Mouse (Mus musculus) erythroblast, embryonic 14.5 days (primary cell): Measurements from ENCODE around the gene Gfod2. TPM values are rescaled to one million over a fixed set of nuclear protein-coding genes. Genes with fewer than 3 reads are reported as not detected.

ENCODE experiments used
- H3K27me3 ChIP-seq: 2 replicates; pipeline ENCODE4 v1.6.1; 2012; ENCODE audit warnings: inconsistent platforms; ENCODE audit not compliant: control insufficient read depth
- H3K36me3 ChIP-seq: 2 replicates; pipeline ENCODE4 v1.6.1; 2012; ENCODE audit warnings: mild to moderate bottlenecking, inconsistent platforms; ENCODE audit not compliant: control insufficient read depth
- H3K4me1 ChIP-seq: 2 replicates; pipeline ENCODE4 v1.6.1; 2012; ENCODE audit warnings: inconsistent platforms; ENCODE audit not compliant: control insufficient read depth
- H3K4me3 ChIP-seq: replicated peaks from 2 replicates; pipeline ENCODE3; 2012; ENCODE audit warnings: moderate library complexity, mild to moderate bottlenecking, inconsistent platforms
- H3K9me3 ChIP-seq: 2 replicates; pipeline ENCODE4 v1.6.1; 2012; ENCODE audit warnings: low read length, inconsistent platforms, mixed read lengths; ENCODE audit not compliant: control insufficient read depth
- GATA1 ChIP-seq: IDR thresholded peaks from 2 replicates; pipeline ENCODE4 v1.6.1; 2012; ENCODE audit warnings: low read length, inconsistent platforms, mixed read lengths
- TAL1 ChIP-seq: IDR thresholded peaks from 3 replicates; pipeline ENCODE4 v1.6.1; 2012; ENCODE audit warnings: low read length, inconsistent platforms, mixed read lengths
- polyA plus RNA-seq: library from polyadenylated mRNA; stranded (reverse); fragments of >175 nt; gene quantifications from 2 replicates; pipeline ENCODE4 v1.2.3, GENCODE M21; 2012

The Gfod2 gene
- polyA plus RNA-seq, 1 experiment, result 0.24 TPM

DNA sequence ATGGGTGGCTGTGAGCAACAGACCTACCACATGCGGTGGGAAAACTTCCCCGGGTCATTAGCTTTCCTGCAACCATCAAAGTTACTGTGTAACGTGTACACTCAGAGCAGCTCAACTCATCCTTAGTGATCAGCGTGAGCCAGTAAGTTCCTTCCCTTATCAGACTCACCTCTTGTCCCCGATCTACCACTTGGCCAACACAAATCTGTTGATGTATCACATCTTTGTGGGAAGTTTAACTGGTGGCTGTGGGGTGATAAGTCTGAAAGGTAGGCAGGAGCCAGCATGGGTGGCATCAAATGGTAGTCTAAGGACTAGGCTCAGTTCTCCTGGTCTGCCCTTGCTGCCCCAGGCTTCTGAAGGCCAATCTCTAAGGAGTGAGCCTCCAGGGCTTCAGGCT is 26.3 kb downstream of the Gfod2 start:
- Histone ChIP-seq H3K4me1 (peaks cover 16% of the 10 kb centered on the region), H3K9me3 (no peaks in the 10 kb centered on the region), H3K36me3 (peaks cover 2% of the 10 kb centered on the region; the same call in 1 of the 2 replicates), H3K27me3 (peaks cover 4% of the 10 kb centered on the region; the same call in 1 of the 2 replicates), H3K4me3 (no peak overlapping the region)
- TF ChIP-seq TAL1 (no peak), GATA1 (no peak)

DNA sequence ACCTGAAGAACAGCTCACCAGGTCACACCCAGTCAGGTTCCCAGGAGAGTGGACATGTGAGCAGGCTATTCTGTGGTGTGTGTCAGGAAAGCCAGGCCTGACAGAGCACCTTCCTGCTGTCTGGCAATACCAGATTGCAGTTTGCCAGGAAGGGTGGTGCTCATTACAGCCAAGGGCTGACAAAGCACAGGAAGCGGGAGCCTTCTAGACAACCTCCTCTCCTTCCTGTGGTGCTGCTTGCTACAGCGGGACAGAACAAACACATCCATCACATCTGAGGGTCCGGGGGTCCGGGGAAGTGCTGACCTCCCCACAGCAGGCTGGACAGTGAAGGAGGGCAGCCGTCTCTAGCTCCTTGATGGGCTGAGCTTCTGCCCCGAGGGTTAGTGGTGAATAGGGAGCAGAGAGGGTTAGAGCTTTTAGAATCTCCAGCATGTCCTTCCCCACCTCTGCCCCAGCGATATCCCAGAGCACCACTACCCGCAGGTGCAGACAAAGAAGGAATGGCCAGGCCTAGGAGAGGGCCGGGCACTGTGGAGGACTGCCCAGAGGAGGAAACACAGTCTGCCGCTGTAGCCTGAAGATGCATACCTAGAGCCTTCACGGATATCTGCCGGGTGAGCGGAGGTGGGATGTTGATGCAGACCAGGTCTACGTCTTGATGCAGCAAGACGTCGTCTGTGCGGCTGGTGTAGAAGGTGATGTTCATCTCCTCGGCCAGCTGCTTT is 30.9 kb downstream of the Gfod2 start:
- Histone ChIP-seq H3K4me3 (no peak overlapping the region), H3K9me3 (no peaks in the 10 kb centered on the region), H3K27me3 (peaks cover 2% of the 10 kb centered on the region; the same call in 1 of the 2 replicates), H3K4me1 (peaks cover 14% of the 10 kb centered on the region), H3K36me3 (peaks cover 2% of the 10 kb centered on the region; the same call in 1 of the 2 replicates)
- TF ChIP-seq GATA1 (no peak), TAL1 (no peak)

DNA sequence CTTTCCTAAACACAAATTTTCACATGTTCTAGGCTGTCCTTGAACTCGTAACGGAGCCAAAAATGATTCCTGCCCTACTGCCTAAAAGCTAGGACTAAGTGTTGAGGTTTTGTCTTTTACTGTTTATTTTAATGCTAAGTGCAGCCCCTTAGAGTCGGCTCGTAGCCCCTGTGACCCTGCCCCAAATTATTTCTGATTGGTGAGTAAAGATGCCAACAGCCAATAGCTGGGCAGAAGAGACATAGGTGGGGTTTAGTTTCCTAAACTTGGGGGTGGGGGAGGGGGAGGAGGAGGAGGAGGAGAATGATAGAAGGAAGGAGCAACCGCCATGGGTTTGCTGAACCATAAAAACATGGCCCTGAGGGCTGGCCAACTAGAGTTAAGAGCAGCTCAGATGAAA is 32.7 kb downstream of the Gfod2 start:
- Histone ChIP-seq H3K4me3 (no peak overlapping the region), H3K36me3 (peaks cover 2% of the 10 kb centered on the region; the same call in 1 of the 2 replicates), H3K4me1 (peaks cover 6% of the 10 kb centered on the region), H3K9me3 (no peaks in the 10 kb centered on the region), H3K27me3 (peaks cover 2% of the 10 kb centered on the region; the same call in 1 of the 2 replicates)
- TF ChIP-seq TAL1 (no peak), GATA1 (no peak)

DNA sequence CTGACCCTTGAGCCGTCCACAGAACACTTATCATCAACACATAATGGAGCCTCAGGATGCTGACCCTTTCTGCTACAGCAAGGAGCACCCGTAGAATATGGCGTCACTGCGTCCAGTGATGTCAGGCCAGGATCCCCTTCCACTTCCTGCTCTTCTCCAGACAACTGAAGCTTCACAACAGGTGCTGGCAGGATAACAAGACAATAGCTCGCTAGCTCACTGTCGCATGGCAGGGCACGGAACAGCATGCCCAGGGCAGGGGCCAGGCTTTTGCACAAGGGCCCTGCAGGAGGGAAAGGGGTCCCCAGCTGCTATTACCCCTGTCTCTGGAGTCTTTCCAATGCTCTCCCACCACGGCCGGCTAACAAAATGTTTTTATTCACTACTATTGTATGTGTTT is 35.6 kb downstream of the Gfod2 start:
- H3K4me3 ChIP-seq, result no peak overlapping the region
- peaks cover 2% of the 10 kb centered on the region; the same call in 1 of the 2 replicates for H3K27me3 ChIP-seq
- H3K9me3 ChIP-seq, result no peaks in the 10 kb centered on the region
- H3K36me3 ChIP-seq, result peaks cover 2% of the 10 kb centered on the region; the same call in 1 of the 2 replicates
- peaks cover 9% of the 10 kb centered on the region for H3K4me1 ChIP-seq
- TF ChIP-seq TAL1 (no peak), GATA1 (no peak)

DNA sequence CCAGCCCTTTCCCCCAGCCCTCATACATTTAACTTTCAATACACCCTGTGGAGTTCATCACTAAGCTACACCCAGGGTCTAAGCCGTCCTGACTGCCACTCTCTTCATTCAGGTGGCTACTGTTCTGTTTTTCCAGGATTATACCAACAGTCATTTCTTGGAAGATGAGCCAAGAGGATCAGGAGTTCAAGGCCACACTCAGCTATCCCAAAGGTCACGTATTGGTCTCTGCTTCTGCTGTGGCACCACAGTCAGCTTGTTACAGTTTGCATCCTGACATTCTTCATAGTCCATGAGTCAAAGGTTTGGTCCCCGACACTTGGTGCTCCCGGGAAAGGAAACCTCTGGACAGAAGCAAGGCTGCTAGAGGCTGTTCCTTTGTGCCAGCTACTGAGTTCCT is 38.8 kb downstream of the Gfod2 start:
- TF ChIP-seq GATA1, result no peak
- TF ChIP-seq TAL1, result no peak
- Histone ChIP-seq H3K4me1 (peaks cover 3% of the 10 kb centered on the region; the same call in 1 of the 2 replicates), H3K4me3 (no peak overlapping the region), H3K27me3 (no peaks in the 10 kb centered on the region), H3K36me3 (no peaks in the 10 kb centered on the region), H3K9me3 (no peaks in the 10 kb centered on the region)

DNA sequence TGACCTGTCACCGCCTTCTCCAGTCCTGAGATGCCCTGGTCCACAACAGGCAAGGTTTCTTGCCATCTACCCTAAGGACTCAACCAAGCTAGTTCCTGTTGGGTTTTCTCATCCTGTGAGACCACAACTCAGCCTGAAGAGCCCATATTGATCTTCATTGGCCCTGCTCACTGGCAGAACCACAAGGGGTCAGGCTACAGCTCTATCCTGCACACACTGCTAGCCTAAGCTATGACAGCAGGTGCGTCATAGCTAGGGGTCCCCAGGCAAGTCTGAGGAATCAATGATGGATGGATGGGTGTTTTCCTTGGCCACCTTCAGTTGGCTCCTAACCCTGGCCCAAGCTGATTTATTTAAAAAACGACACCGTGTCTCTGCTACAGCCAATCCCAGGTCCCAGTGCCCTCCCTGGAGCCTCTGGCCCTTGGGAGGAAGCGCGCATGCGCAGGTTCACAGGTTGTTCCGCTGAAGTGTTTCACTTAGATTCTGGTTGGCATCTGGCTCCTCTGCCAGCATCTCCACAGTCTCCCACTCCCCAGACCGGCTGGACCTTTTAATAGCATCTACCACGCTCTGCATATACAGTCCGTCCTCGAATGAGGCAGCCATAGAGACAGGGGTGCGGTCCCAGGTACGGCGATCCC is 42.0 kb downstream of the Gfod2 start:
- H3K27me3 ChIP-seq, result no peaks in the 10 kb centered on the region
- H3K4me1 ChIP-seq, result peaks cover 7% of the 10 kb centered on the region; the same call in 1 of the 2 replicates
- TF ChIP-seq TAL1, result no peak
- TF ChIP-seq GATA1, result no peak
- H3K4me3 ChIP-seq, result no peak overlapping the region
- no peaks in the 10 kb centered on the region for H3K9me3 ChIP-seq
- no peaks in the 10 kb centered on the region for H3K36me3 ChIP-seq

DNA sequence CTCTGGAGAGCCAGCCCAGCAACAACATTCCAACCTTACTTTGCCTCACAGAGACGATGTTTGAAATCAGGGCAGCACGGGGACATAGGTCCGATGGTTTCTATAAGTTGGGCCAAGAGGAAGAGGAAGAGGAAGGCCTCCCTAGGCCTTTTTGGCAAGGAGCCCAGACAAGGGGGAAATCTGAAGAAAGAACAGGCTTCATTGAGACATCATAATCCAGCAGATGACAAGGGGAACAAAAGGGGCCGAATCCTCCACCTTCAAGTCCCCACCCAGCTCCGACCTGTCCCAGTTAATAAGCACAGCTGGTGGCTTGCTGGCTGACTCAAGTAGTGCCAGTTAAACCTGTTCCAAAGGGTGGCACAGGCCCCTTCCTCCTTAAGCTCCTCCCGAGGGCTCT is 43.4 kb downstream of the Gfod2 start:
- H3K27me3 ChIP-seq, result no peaks in the 10 kb centered on the region
- peaks cover 7% of the 10 kb centered on the region; the same call in 1 of the 2 replicates for H3K4me1 ChIP-seq
- H3K9me3 ChIP-seq, result no peaks in the 10 kb centered on the region
- no peak overlapping the region for H3K4me3 ChIP-seq
- no peak for TF ChIP-seq TAL1
- no peaks in the 10 kb centered on the region for H3K36me3 ChIP-seq

DNA sequence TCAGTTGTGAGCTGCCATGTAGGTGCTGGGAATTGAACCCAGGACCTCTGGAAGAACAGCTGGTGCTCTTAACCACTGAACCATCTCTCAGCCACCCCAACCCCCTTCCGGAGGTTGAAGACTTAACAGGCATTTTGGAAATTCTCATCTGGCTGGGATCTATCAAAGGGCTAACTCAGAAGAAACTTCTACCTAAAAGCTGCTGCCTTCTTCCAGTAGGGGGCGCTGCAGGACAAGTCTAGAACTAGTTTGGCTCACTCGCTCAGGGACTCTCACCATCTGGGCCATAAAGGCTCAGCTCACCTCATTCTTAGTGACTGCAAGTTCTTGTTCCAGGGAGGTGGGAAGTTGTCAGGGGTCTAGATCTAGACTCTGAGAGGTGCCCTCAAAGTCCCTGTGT is 44.3 kb downstream of the Gfod2 start:
- TF ChIP-seq GATA1, result no peak
- TF ChIP-seq TAL1, result no peak
- Histone ChIP-seq H3K4me3 (no peak overlapping the region), H3K9me3 (no peaks in the 10 kb centered on the region), H3K36me3 (no peaks in the 10 kb centered on the region), H3K4me1 (peaks cover 7% of the 10 kb centered on the region; the same call in 1 of the 2 replicates), H3K27me3 (no peaks in the 10 kb centered on the region)

DNA sequence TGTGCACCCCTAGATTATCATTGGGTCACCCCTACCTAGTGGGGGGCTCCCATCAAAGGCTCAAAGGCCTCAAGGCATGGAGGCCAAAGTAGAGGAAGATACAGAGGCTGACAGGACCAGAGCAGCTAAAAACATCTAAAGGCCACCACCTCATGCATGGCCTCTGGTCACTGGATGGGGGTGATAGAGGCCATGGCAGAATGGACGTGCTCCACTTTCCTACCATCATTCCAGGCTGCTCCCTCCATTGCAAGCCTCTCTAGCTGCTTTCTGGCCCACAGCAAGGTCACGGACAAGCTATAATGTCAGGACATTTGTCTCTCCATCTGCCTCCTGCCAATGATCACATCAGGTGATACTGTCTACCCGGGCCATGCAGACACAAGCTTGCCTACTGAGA is 46.2 kb downstream of the Gfod2 start:
- Histone ChIP-seq H3K36me3 (no peaks in the 10 kb centered on the region), H3K27me3 (no peaks in the 10 kb centered on the region), H3K4me3 (no peak overlapping the region), H3K4me1 (peaks cover 16% of the 10 kb centered on the region), H3K9me3 (no peaks in the 10 kb centered on the region)
- no peak for TF ChIP-seq GATA1
- no peak for TF ChIP-seq TAL1
